Mouse (Mus musculus) common myeloid progenitor, adult 5-6 weeks (primary cell): Measurements from ENCODE around the gene Dyrk2. TPM values are rescaled to one million over a fixed set of nuclear protein-coding genes. Genes with fewer than 3 reads are reported as not detected.

ENCODE experiments used
- ATAC-seq: replicated peaks from 2 replicates; pipeline ENCODE4 v1.8.0; 2016; ENCODE audit warnings: low read depth, mild to moderate bottlenecking, moderate TSS enrichment, inconsistent platforms; ENCODE audit not compliant: poor library complexity, severe bottlenecking
- total RNA-seq: library from RNA; stranded (forward); fragments of 200-1000, 187-1606 nt; gene quantifications from 2 replicates; pipeline ENCODE4 v1.2.3, GENCODE M21; 2017

The Dyrk2 gene
- total RNA-seq = 15.7 and 18.7 TPM in 2 replicates

GRCm38 (mm10) chr10:118870201-118870980, at the start of gene Dyrk2:
TSS of gene Dyrk2 (minus strand) at chr10:118870209.
- peak; percentile 20 for ATAC-seq

GRCm38 (mm10) chr10:118902625-118903024, 32.6 kb upstream of the Dyrk2 start:
- no peak for ATAC-seq

DNA sequence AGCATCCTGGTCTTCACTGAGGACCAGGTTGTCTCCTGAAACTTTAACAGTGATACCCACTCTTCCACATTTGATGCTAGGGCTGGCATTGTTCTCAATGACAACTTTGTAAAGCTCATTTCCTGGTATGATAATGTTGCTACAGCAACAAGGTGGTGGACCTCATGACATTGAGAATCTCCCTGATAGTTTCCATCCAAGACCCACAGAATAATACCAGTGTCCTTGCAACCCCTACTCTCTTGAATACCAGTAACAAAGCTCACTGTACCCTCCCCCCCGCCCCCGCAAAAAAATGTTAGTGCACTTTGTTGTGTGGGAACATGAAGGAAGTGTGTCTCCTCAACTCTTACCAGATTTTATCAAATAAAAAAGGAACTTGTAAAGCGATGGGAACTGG, 23.6 kb upstream of the Dyrk2 start:
- ATAC-seq = no peak

DNA sequence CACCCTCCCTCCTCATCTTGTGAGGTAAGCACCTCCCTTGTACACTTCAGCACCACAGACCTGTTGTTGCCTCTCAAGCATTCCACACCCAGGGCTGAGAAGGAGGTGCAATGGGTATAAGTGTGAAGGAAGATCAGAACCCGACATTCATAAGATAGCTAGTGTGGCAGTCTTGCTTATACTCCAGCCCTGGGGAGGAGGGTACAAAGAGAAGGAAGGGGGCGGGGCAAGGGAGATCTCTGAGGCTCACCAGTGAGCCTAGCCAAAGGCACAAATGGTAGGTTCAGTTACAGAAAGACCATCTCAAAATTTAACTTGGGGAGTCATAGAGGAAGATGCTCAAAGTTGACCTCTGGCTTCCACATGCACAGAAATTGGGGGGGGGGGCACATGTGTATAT, 14.1 kb upstream of the Dyrk2 start:
- no peak for ATAC-seq

DNA sequence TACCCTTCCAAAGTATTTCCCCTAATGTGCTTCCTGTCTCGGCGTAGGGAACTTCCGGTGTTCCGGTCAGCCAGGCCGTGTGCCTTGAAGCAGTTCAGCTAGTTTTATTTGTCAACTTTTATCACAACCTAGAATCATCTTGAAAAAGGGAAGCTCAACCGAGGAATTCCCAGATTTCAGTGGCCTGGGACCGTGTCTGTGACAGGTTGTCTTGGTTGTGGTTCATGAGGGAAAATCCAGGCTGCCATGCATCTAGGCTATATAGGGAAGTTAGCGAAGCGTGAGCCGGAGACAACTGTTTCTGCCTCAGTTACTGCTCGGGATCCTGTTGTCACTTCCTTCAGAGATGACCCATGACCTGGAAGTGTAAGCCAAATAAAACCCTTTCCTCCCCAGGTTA, 13.3 kb upstream of the Dyrk2 start:
- peak; percentile 30 for ATAC-seq

GRCm38 (mm10) chr10:118882258-118882885, 12.4 kb upstream of the Dyrk2 start:
- peak; percentile 99 for ATAC-seq

DNA sequence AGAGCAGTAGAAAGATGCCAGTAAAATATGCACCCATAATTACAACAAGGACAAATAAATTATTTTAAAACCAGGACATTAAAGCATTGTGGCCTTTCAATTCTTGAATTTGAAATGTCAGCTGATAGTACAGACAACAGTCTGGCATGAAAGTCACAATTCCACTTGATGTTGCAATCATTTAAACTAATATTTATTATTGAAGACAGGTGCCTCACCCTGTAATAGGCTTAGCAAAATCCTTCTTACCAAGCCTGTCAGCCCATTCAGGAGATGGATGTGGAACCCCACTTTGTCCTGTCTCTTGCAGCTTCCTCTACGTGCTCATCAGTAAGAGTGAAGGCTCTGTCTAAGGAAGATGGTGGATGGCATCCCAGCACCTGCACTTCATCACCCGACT, 10.8 kb upstream of the Dyrk2 start:
- no peak for ATAC-seq

DNA sequence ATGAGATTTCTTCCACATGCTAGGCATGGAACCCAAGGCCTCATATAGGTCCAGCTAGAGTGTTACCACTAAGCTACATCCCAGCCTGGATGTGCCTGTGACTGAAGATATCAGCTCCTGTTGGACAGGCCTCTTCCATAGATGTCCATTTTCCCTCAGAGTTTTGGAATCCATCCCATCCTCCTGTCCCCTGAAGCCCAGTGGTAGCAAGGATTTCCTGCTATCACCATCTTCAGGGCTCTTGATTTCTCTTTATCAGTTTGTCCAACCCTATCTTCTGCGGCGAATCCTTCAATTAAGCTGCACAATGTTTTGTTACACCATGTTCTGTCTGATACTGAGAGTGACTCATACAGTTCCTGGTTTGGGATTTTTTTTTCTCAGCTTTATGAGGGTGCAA, 2.2 kb upstream of the Dyrk2 start:
- no peak for ATAC-seq

GRCm38 (mm10) chr10:118869591-118870001, 413 bp downstream of the Dyrk2 start:
- peak; percentile 83 for ATAC-seq

- ATAC-seq = peak; percentile 59
Measured at GRCm38 (mm10) chr10:118868601-118869590, 1.1 kb downstream of the Dyrk2 start.

GRCm38 (mm10) chr10:118867896-118868600, 2.0 kb downstream of the Dyrk2 start:
- peak; percentile 16 for ATAC-seq

DNA sequence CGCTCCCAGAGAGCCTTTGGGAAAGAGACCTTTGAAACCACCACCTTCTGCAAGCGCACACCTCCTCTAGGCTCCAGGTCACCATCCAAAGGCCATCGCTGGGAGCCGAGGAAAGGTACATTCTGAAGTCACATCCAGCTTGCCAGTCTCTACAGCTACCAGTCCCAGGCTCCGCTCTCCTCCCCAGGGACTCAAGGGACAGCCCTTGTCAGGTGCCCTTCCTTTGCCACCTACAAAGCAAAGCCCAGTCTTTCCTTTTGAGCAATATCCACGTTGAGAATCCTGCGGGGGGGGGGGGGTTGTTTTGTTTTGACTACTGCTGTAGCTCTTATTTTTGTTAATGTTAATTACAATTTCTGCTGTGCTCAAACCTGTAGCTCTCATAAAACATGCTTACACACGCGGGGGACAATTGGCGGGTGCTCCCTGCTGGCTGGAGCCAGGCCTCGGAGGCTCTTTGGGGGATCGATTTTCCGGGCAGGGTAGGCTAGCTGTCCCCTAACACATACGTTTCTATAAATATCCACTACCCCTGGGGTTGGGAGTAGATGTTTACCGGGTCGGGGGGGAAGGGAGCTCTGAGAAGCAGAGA, 2.6 kb downstream of the Dyrk2 start:
- no peak for ATAC-seq

DNA sequence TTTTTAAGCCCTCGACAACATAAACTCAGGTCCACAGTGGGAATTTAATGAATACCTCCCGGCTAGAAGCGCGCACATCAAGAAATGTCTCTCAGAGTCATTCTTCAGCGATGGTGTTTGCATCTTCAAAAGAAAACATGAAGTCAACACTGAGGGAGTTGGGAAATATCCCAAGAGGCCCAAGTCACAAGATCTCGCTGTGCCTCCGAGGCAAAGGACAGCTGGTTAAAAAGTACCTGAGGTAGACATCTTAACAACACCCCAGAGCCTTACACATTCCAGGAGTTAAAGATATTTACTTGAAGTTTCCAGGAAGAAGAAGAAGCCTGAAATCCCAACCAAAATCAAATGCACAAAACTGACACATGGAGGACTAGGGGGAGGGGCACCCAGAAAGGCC, 5.0 kb downstream of the Dyrk2 start:
- ATAC-seq = no peak

DNA sequence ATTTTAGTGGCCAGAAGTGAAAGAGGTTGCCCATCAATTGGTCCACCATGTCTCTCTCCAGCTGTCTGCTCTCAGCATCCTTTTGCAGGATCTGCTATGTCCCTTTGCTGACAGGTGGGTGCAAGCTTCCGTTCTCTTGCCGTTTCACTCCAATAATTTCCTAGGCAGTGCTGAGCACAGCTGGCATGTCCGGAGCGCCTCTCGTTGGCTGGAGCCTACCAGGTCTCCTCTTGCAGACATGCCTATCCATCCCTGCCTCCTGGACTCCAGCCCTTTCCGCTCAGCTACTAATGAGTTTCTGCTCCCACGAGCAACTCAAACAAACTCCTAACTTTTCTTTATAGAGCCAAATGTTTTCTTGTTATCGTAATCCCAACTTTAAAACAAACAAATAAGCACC, 6.4 kb downstream of the Dyrk2 start:
- ATAC-seq = no peak

DNA sequence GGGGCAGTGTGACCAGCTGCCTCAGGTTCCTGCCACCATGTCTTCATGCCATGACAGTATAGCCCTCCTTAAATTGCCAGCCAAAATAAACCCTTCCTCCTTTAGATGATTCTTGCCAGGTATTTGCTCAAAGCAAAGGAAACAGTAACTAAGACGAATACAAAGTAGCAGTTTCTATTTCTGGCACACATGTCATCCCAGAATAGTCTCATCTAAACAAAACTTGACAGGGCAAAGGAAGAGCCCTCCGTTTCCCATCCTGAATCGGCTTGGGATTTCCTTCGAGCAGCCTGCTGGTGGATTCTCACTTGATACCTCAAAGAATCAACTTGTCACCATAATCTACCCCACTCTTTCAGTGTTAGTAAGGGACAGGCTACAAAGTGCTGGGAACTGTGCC, 7.8 kb downstream of the Dyrk2 start:
- ATAC-seq = no peak

GRCm38 (mm10) chr10:118861234-118862025, 8.6 kb downstream of the Dyrk2 start:
- ATAC-seq = 0 out of 2 replicates have a peak, but pooled peaks have one; percentile 22

DNA sequence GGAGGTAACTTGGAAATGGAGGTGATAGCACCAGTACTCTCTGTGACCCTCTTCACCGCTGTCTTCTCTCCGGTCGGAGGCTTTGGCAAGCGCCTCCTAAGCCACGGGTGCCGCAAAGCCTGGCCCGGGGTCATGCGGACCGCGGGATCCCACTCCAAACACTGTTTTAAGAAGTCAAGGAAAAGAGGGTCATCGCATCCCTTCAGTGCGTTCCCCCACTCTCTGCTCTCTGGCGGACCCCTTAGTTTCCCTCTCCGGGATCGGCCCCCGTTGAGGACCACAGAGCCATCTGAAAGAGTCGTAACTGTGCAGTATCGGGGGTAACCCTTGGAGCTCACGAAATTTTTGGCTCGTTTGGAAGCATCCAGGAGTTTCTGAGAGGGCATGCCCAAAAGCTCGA, 10.4 kb downstream of the Dyrk2 start:
- ATAC-seq = no peak

- 0 out of 2 replicates have a peak, but pooled peaks have one; percentile 36 for ATAC-seq
Measured at GRCm38 (mm10) chr10:118854641-118855040, 15.4 kb downstream of the Dyrk2 start.

DNA sequence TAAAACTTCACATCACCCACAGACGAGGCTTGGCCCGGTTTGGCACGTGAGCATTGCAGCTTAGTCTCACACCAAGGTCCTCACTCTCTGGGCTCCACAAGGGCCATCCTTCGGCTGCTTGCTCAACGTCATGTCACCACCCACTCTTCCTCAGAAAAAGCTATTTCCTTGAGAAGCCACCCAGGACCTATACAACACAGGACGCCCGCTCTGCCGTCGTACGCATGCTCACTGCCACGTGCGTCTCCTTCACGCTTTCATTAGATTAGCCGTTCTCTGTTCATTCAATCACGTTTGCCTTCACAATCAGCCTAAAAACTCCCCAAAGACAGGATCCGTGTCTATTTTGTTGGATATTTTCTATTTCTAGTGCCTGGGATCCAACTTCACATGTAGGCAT, 17.5 kb downstream of the Dyrk2 start:
- ATAC-seq = no peak
